Mouse (Mus musculus) bone marrow macrophage, adult 2 months (primary cell): ENCODE measurements around the gene Pigh. TPM values are rescaled to one million over a fixed set of nuclear protein-coding genes. Genes with fewer than 3 reads are reported as not detected.

Experiments used
- H3K27ac ChIP-seq: 2 replicates; pipeline ENCODE4 v1.5.1; 2012; ENCODE audit warnings: low read depth, low read length; ENCODE audit not compliant: insufficient read depth
- H3K4me1 ChIP-seq: 2 replicates; pipeline ENCODE4 v1.6.1; 2012; ENCODE audit warnings: low read length; ENCODE audit not compliant: control insufficient read depth, insufficient read depth
- H3K4me3 ChIP-seq: 2 replicates; pipeline ENCODE4 v1.5.1; 2012; ENCODE audit warnings: mild to moderate bottlenecking, low read length, moderate library complexity; ENCODE audit not compliant: insufficient read depth
- CTCF ChIP-seq: IDR thresholded peaks from 2 replicates; pipeline ENCODE4 v1.5.1; 2012; ENCODE audit warnings: low read depth, mild to moderate bottlenecking, low read length, moderate library complexity
- POLR2A ChIP-seq: IDR thresholded peaks from 2 replicates; pipeline ENCODE4 v1.6.1; 2012; ENCODE audit warnings: mild to moderate bottlenecking, low read depth, low read length, borderline replicate concordance
- polyA plus RNA-seq: library from polyadenylated mRNA; stranded (reverse); fragments of >200 nt; gene quantifications from 2 replicates; pipeline ENCODE4 v1.2.4, GENCODE M21; 2012; ENCODE audit not compliant: missing spikeins, insufficient read depth, insufficient read length

Pigh gene
- polyA plus RNA-seq, 1 experiment, result 13.3 TPM

DNA sequence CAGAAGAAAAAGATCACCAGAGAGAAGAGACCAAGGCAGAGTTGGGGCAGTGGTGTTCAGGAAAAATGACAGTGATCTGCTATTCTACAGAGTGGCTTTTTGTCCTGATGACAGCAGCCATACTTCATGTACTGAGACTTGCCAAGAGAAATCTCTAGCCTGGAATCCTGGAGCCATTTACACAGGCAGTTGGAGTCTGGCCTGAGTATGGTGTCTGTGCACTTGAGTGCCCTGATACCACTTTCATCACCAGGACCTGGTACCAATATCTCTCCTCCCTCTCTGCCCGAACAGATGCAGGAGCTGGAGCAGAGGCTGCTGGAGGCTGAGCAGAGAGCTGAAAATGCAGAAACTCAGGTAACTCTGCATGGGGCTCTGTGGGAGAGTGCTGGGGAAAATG lies 40.6 kb downstream of the Pigh start:
- H3K4me3 ChIP-seq, result no peak overlapping the region
- TF ChIP-seq POLR2A (no peak), CTCF (no peak)
- no peak overlapping the region for H3K27ac ChIP-seq
- peaks cover 15% of the 10 kb centered on the region for H3K4me1 ChIP-seq

GRCm38 (mm10) chr12:79047203-79047602 lies 42.2 kb downstream of the Pigh start:
- Histone ChIP-seq H3K4me3 (no peak overlapping the region), H3K4me1 (peaks cover 15% of the 10 kb centered on the region)
- no peak for TF ChIP-seq CTCF

GRCm38 (mm10) chr12:79046171-79046570 lies 43.3 kb downstream of the Pigh start:
- peaks cover 12% of the 10 kb centered on the region for H3K4me1 ChIP-seq
- TF ChIP-seq POLR2A, result no peak
- TF ChIP-seq CTCF, result no peak
- H3K27ac ChIP-seq, result no peak overlapping the region
- no peak overlapping the region for H3K4me3 ChIP-seq

More at GRCm38 (mm10) chr12:79047203-79047602, 42.2 kb downstream of the Pigh start:
- H3K27ac ChIP-seq, result no peak overlapping the region

GRCm38 (mm10) chr12:79044668-79045067 lies 44.8 kb downstream of the Pigh start:
- Histone ChIP-seq H3K4me1 (no peaks in the 10 kb centered on the region), H3K27ac (no peak overlapping the region), H3K4me3 (no peak overlapping the region)
- TF ChIP-seq POLR2A (no peak), CTCF (no peak)

DNA sequence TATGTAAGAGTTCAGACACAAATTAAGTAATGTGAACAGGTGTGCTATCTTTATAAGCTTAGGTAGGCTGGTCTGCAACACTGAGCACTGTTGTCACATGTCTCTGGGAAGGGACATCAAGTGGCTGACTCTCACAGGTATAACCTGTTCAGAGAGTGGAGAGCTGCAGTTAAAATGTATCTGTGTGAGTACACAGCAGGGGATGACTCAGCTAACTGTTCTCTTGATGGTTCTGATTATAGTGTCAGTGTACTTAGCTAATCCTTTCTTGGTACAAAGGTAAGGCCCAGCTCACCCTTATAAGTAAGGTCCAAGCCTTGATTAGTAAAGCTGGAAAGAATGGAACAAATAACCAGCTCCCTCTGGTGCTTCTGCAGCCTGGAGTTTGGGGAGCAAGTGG lies 48.0 kb downstream of the Pigh start:
- Histone ChIP-seq H3K27ac (no peak overlapping the region), H3K4me1 (no peaks in the 10 kb centered on the region), H3K4me3 (no peak overlapping the region)
- no peak for TF ChIP-seq CTCF
- no peak for TF ChIP-seq POLR2A

GRCm38 (mm10) chr12:79040201-79040827 lies 49.1 kb downstream of the Pigh start:
- TF ChIP-seq POLR2A (no peak), CTCF (no peak)
- no peak overlapping the region for H3K27ac ChIP-seq
- no peaks in the 10 kb centered on the region for H3K4me1 ChIP-seq
- no peak overlapping the region for H3K4me3 ChIP-seq

DNA sequence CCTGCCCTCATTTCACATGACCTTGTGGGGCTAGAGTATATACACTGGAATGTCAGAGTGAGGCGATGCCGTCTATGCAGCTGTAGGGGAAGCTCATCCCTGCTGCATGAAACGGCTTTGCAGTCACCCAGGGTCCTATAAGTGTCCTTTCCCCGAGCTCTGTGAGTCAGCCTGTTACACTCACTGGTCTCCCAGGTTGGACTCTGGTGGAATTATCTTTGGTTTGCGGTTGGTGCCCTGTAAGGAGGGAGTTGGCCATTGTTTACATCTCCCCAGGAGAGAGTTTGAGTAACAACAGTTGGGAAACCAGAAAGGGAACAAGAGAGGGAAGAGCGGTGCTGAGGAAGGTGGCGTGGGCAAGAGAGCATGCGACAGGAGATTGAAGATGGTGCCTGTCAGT lies 49.7 kb downstream of the Pigh start:
- no peaks in the 10 kb centered on the region for H3K4me1 ChIP-seq
- H3K4me3 ChIP-seq, result no peak overlapping the region
- TF ChIP-seq CTCF (no peak), POLR2A (no peak)
- H3K27ac ChIP-seq, result no peak overlapping the region

- 0 out of 2 replicates have a peak, but pooled peaks cover 3% of the 10 kb centered on the region for H3K4me1 ChIP-seq
- H3K27ac ChIP-seq, result no peak overlapping the region
- no peak overlapping the region for H3K4me3 ChIP-seq
- no peak for TF ChIP-seq POLR2A
These were observed 54.1 kb downstream of the Pigh start for GRCm38 (mm10) chr12:79035349-79035748.

GRCm38 (mm10) chr12:79034331-79034730 lies 55.1 kb downstream of the Pigh start:
- TF ChIP-seq POLR2A, result no peak
- no peak for TF ChIP-seq CTCF
- H3K4me3 ChIP-seq, result no peak overlapping the region
- no peak overlapping the region for H3K27ac ChIP-seq
- 0 out of 2 replicates have a peak, but pooled peaks cover 3% of the 10 kb centered on the region for H3K4me1 ChIP-seq

Other genes starting within 250 kb of the Pigh start
- gene Atp6v1d, start 228.0 kb downstream of the Pigh start, polyA plus RNA-seq, result 138 and 153 TPM in 2 replicates
- gene Eif2s1, start 227.8 kb downstream of the Pigh start, polyA plus RNA-seq, result 40.7 and 44.0 TPM in 2 replicates
- gene Plek2, start 182.7 kb downstream of the Pigh start, polyA plus RNA-seq, result not detected in 2 replicates
- gene Tmem229b, start 82.0 kb downstream of the Pigh start, polyA plus RNA-seq, result 47.9 and 60.9 TPM in 2 replicates
- 0.17 and 0.25 TPM in 2 replicates for gene Plekhh1, start 60.5 kb downstream of the Pigh start, polyA plus RNA-seq
- gene Arg2, start 41.1 kb upstream of the Pigh start, polyA plus RNA-seq, result 0.90 and 1.5 TPM in 2 replicates
- gene Vti1b, start 83.0 kb upstream of the Pigh start, polyA plus RNA-seq, result 77.7 and 94.5 TPM in 2 replicates
- 22.6 and 22.7 TPM in 2 replicates for gene Rdh11, start 102.6 kb upstream of the Pigh start, polyA plus RNA-seq
- 0.98 and 0.99 TPM in 2 replicates for gene Rdh12, start 119.3 kb upstream of the Pigh start, polyA plus RNA-seq
- gene Zfyve26, start 206.7 kb upstream of the Pigh start, polyA plus RNA-seq, result 30.8 and 38.8 TPM in 2 replicates
- 1.3 and 2.8 TPM in 2 replicates for gene Rad51b, start 207.6 kb upstream of the Pigh start, polyA plus RNA-seq